Mouse (Mus musculus): ENCODE measurements around the gene Ppt2.

DNA sequence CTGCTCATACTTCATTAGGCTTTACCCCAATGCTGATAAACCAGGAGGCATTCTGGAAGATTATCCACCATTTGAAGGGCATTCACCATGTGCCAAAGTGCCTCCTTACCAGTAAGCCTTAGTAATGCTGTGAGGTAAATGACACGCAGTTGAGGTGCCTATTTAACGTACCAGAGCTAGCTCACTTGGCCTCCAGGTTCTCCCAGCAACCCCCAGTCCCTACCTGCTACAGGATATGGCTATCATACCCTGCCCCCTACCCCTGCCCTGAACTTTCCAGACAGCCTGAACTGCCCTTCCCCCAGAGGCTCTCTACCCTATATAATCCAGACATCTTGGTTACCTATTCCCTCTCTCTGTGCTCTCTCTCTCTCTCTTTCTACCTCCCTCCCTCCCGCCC, 39.5 kb downstream of the Ppt2 start:
- TF ChIP-seq CTCF (IDR thresholded peaks at IDR 0.05; ENCODE audit: low read depth, low read length) (no peak), POLR2A (IDR thresholded peaks at IDR 0.05; ENCODE audit: borderline replicate concordance, low read depth, low read length) (no peak)

Measured in bone marrow macrophage, adult 2 months (primary cell).